Comparison of ENCODE assay signal across 9 mouse cellular contexts in genomic region chr12:79821901-79822300, GRCm38 (mm10).
A peak's percentile ranks its signal among the peaks of the same experiment; 100 is the strongest.
DNase-seq lines count a peak whose midpoint lies in the region; ATAC-seq and TF ChIP-seq lines count a peak whose summit lies in the region.
"Had no signal": no experiment of that assay in that cellular context is flagged by ENCODE, and none has a peak within 500 bp of the region (broad histone marks: within the 10 kb centered on the region; RNA-seq: fewer than 3 reads in every experiment).

No protein-coding gene starts in this region.

- H3K27me3 ChIP-seq in heart, adult 2 months (ENCODE audit: control insufficient read depth, insufficient read depth, low read length) = no peaks in the 10 kb centered on the region
- no peaks in the 10 kb centered on the region for H3K27me3 ChIP-seq in heart, embryonic 12.5 days (replicated peaks)
- peaks cover 24% of the 10 kb centered on the region for H3K27me3 ChIP-seq in midbrain, embryonic 10.5 days (ENCODE audit: low read depth, poor library complexity, severe bottlenecking)
- H3K27me3 ChIP-seq in midbrain, embryonic 16.5 days (ENCODE audit: control insufficient read depth, insufficient read depth, low read depth, low read length) = no peaks in the 10 kb centered on the region
- H3K27me3 ChIP-seq: lung, embryonic 15.5 days had no signal

- 51% methylated on average over 5 of the region's 5 CpGs for WGBS in heart, adult 2 months
- WGBS in heart, embryonic 12.5 days = 77% methylated on average over 5 of the region's 5 CpGs
- 88% methylated on average over 5 of the region's 5 CpGs for WGBS in midbrain, embryonic 10.5 days
- WGBS in midbrain, embryonic 16.5 days = 78% methylated on average over 5 of the region's 5 CpGs

- no peaks in the 10 kb centered on the region for H3K36me3 ChIP-seq in heart, adult 2 months (ENCODE audit: control insufficient read depth, insufficient read depth, low read length)
- H3K36me3 ChIP-seq in heart, embryonic 12.5 days = no peaks in the 10 kb centered on the region
- H3K36me3 ChIP-seq in midbrain, embryonic 10.5 days = no peaks in the 10 kb centered on the region
- no peaks in the 10 kb centered on the region for H3K36me3 ChIP-seq in midbrain, embryonic 16.5 days (ENCODE audit: control insufficient read depth, insufficient read depth, low read length)
- H3K36me3 ChIP-seq: lung, embryonic 15.5 days had no signal

- no peak for TF ChIP-seq POLR2A in heart, adult 2 months (IDR thresholded peaks at IDR 0.05; ENCODE audit: insufficient read depth, low read depth, low read length)

- peaks cover 3% of the 10 kb centered on the region; the same call in 1 of the 2 replicates for H3K4me1 ChIP-seq in heart, adult 2 months (ENCODE audit: control insufficient read depth, insufficient read depth, low read length)
- peaks cover 21% of the 10 kb centered on the region for H3K4me1 ChIP-seq in heart, embryonic 12.5 days (replicated peaks)
- H3K4me1 ChIP-seq in midbrain, embryonic 10.5 days = peaks cover 43% of the 10 kb centered on the region
- no peaks in the 10 kb centered on the region for H3K4me1 ChIP-seq in midbrain, embryonic 16.5 days (ENCODE audit: control insufficient read depth, insufficient read depth, low read length)

- no peaks in the 10 kb centered on the region for H3K9me3 ChIP-seq in heart, embryonic 12.5 days (replicated peaks)
- H3K9me3 ChIP-seq in midbrain, embryonic 10.5 days (replicated peaks) = no peaks in the 10 kb centered on the region
- H3K9me3 ChIP-seq in midbrain, embryonic 16.5 days (replicated peaks; ENCODE audit: control insufficient read depth, low read length, poor library complexity, severe bottlenecking) = no peaks in the 10 kb centered on the region
- H3K9me3 ChIP-seq: lung, embryonic 15.5 days had no signal

- TF ChIP-seq EP300 in heart, adult 2 months (IDR thresholded peaks at IDR 0.05; ENCODE audit: insufficient read depth, low read depth, low read length) = 0 out of 2 replicates have a peak, but pooled peaks have one; percentile 16

- no peak for ATAC-seq in heart, embryonic 12.5 days (ENCODE audit: insufficient number of reproducible peaks, low FRiP score)
- ATAC-seq in midbrain, embryonic 16.5 days = no peak

- no peaks in the 10 kb centered on the region for H3K79me2 ChIP-seq in heart, adult 2 months (replicated peaks; ENCODE audit: control insufficient read depth, insufficient read depth, low read length)

- peak overlapping the region; percentile 15; the same call in 1 of the 2 replicates for H3K27ac ChIP-seq in heart, adult 2 months
- no peak overlapping the region for H3K27ac ChIP-seq in heart, embryonic 12.5 days (ENCODE audit: poor library complexity, severe bottlenecking)
- peak overlapping the region; percentile 53; the same call in 1 of the 2 replicates for H3K27ac ChIP-seq in midbrain, embryonic 10.5 days (replicated peaks)
- no peak overlapping the region for H3K27ac ChIP-seq in midbrain, embryonic 16.5 days (ENCODE audit: low read length)

- no peak overlapping the region for H3K4me3 ChIP-seq in heart, adult 2 months
- no peak overlapping the region for H3K4me3 ChIP-seq in heart, embryonic 12.5 days
- H3K4me3 ChIP-seq in midbrain, embryonic 10.5 days = no peak overlapping the region
- no peak overlapping the region for H3K4me3 ChIP-seq in midbrain, embryonic 16.5 days (ENCODE audit: low read depth, low read length)
- H3K4me3 ChIP-seq: lung, embryonic 15.5 days had no signal

- peak in 1 of 2 experiments; percentile 67 for DNase-seq in heart, adult 2 months
- no peak for DNase-seq in midbrain, embryonic 10.5 days (ENCODE audit: low spot score)
- peak; percentile 49 to 66 for DNase-seq in heart, adult 9 months (ENCODE audit: low spot score in 2 of 2)
- peak; percentile 65 for DNase-seq in retina, postnatal 1 day
- no peak for DNase-seq in frontal cortex, postnatal 10 days (ENCODE audit: low spot score in 2 of 2)
- no peak for DNase-seq in cerebellum, adult 11 months

- intact Hi-C loops in heart, adult 2 months (cut with DNase I) = no loop called here

- H3K9ac ChIP-seq in heart, adult 2 months (ENCODE audit: low read depth, low read length) = no peak overlapping the region
- no peak overlapping the region for H3K9ac ChIP-seq in heart, embryonic 12.5 days
- H3K9ac ChIP-seq in midbrain, embryonic 16.5 days (ENCODE audit: low read depth, low read length) = no peak overlapping the region
- H3K9ac ChIP-seq: lung, embryonic 15.5 days had no signal

- no peak for TF ChIP-seq CTCF in heart, adult 2 months (IDR thresholded peaks at IDR 0.05)

- no peak overlapping the region for H3K4me2 ChIP-seq in heart, embryonic 12.5 days
- H3K4me2 ChIP-seq in midbrain, embryonic 16.5 days (ENCODE audit: low read length) = no peak overlapping the region
- H3K4me2 ChIP-seq: lung, embryonic 15.5 days had no signal

Comparison
In these comparisons a context has a peak if more than half of its experiments do, and no peak if none do; other contexts are left out.
1. H3K27ac ChIP-seq: peak in heart, adult 2 months (single experiment) and midbrain, embryonic 10.5 days (single experiment); none in heart, embryonic 12.5 days (single experiment) and midbrain, embryonic 16.5 days (single experiment).
2. DNase-seq: peak in heart, adult 9 months (2 of 2) and retina, postnatal 1 day (single experiment); none in midbrain, embryonic 10.5 days (single experiment), frontal cortex, postnatal 10 days (0 of 2) and cerebellum, adult 11 months (single experiment).